ENCODE assay signal across 28 mouse cellular contexts in the genomic region with DNA sequence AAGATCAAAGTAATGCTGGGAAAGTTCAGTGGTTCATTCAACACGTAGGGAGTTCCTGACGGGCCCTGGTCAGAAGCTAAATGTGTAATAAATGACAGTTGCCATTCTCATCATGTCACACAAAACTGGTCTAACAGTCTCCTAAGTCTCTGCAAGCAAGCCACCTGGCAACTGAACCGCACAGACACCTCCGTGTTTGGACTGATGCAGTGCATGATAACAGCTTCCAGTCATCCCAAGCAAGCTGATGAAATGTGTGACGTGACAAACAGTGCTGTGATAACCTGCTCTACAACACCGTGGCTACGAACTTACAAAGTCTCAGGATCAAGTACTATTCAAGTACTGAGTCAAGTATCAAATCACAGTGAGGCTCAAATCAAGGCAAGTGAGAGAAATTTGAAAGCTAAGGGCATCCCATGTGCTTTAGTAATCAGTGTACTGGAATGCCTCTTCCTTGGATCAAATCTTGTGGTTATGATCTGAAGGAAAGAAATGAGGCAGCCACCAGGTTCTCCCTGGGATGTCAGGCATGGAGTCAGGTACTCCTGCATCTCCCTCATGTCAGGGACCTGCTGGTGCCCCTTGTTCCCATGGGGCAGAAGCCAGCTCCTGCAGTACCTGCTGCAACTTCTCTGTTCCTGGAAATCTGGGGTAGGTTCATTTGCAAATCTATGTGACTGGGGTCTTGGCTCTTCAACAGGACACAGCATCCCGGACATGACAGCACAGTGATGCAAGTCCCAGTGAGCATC. TPM values are rescaled to one million over a fixed set of nuclear protein-coding genes. Genes with fewer than 3 reads are reported as not detected.
A peak's percentile ranks its signal among the peaks of the same experiment; 100 is the strongest.
DNase-seq lines count a peak whose midpoint lies in the region; ATAC-seq lines count a peak whose summit lies in the region.
"Had no signal": no experiment of that assay in that cellular context is flagged by ENCODE, and none has a peak within 500 bp of the region (broad histone marks: within the 10 kb centered on the region; RNA-seq: fewer than 3 reads in every experiment).

No protein-coding gene starts in this region.

- no peak for ATAC-seq in midbrain, embryonic 11.5 days (ENCODE audit: low FRiP score)
- ATAC-seq in midbrain, embryonic 15.5 days (replicated peaks) = no peak
- ATAC-seq: CD4-positive, CD25-positive, alpha-beta regulatory T cell, adult 4 months; forebrain, embryonic 14.5 days; forebrain, embryonic 16.5 days had no signal

- no peaks in the 10 kb centered on the region; the same call in 1 of the 2 replicates for H3K27me3 ChIP-seq in midbrain, embryonic 11.5 days (ENCODE audit: control insufficient read depth, insufficient read depth, low read length)
- H3K27me3 ChIP-seq in midbrain, embryonic 15.5 days (replicated peaks) = no peaks in the 10 kb centered on the region
- H3K27me3 ChIP-seq: CH12.LX; embryonic facial prominence, embryonic 13.5 days; embryonic facial prominence, embryonic 15.5 days; forebrain, embryonic 12.5 days had no signal

- intact Hi-C loops in heart, postnatal 14 days (cut with DNase I) = no loop called here

- no peaks in the 10 kb centered on the region for H3K9me3 ChIP-seq in midbrain, embryonic 11.5 days (ENCODE audit: control insufficient read depth, low read length)
- H3K9me3 ChIP-seq in midbrain, embryonic 15.5 days = no peaks in the 10 kb centered on the region
- H3K9me3 ChIP-seq: embryonic facial prominence, embryonic 13.5 days; embryonic facial prominence, embryonic 15.5 days; forebrain, embryonic 10.5 days; forebrain, embryonic 12.5 days had no signal

- H3K9ac ChIP-seq in midbrain, embryonic 11.5 days (ENCODE audit: low read length) = no peak overlapping the region
- H3K9ac ChIP-seq in midbrain, embryonic 15.5 days = no peak overlapping the region
- H3K9ac ChIP-seq: embryonic facial prominence, embryonic 13.5 days; embryonic facial prominence, embryonic 15.5 days; forebrain, embryonic 12.5 days had no signal

- no peak overlapping the region for H3K27ac ChIP-seq in midbrain, embryonic 11.5 days (ENCODE audit: low read depth, low read length)
- no peak overlapping the region for H3K27ac ChIP-seq in midbrain, embryonic 15.5 days
- H3K27ac ChIP-seq: embryonic facial prominence, embryonic 13.5 days; embryonic facial prominence, embryonic 15.5 days; forebrain, embryonic 10.5 days; forebrain, embryonic 12.5 days had no signal

- peak; percentile 73 for DNase-seq in heart, adult 11 months
- no peak for DNase-seq in heart, postnatal 14 days
- peak; percentile 60 for DNase-seq in midbrain, embryonic 11.5 days (ENCODE audit: low spot score, missing footprints)
- peak; percentile 34 for DNase-seq in gonadal fat pad, adult 2 months (ENCODE audit: low read depth)
- no peak for DNase-seq in frontal cortex, postnatal 36 days (ENCODE audit: low spot score in 2 of 2)
- DNase-seq: adrenal gland, adult 2 months; adrenal gland, postnatal 10 days; adrenal gland, postnatal 25 days; B cell, adult 2 months; cerebellum, adult 11 months; cerebellum, adult 18-20 months; cerebellum, adult 8-10 months; cerebellum, adult 9-11 months; cerebellum, postnatal 14 days; cerebellum, postnatal 36 days; embryo, embryonic 11 days had no signal

- no peak overlapping the region for H3K4me3 ChIP-seq in midbrain, embryonic 11.5 days (ENCODE audit: low read depth, low read length)
- H3K4me3 ChIP-seq in midbrain, embryonic 15.5 days = no peak overlapping the region
- H3K4me3 ChIP-seq: embryonic facial prominence, embryonic 13.5 days; embryonic facial prominence, embryonic 15.5 days; erythroblast, embryonic 14.5 days; forebrain, embryonic 10.5 days; forebrain, embryonic 12.5 days had no signal

- H3K36me3 ChIP-seq in midbrain, embryonic 11.5 days (ENCODE audit: control insufficient read depth, insufficient read depth, low read length) = 0 out of 2 replicates have a peak, but pooled peaks cover 2% of the 10 kb centered on the region
- peaks cover 19% of the 10 kb centered on the region; the same call in 1 of the 2 replicates for H3K36me3 ChIP-seq in midbrain, embryonic 15.5 days (replicated peaks)

- WGBS in midbrain, embryonic 11.5 days = 93% methylated on average over 8 of the region's 8 CpGs
- WGBS in midbrain, embryonic 15.5 days = 90% methylated on average over 8 of the region's 8 CpGs

- no peak overlapping the region for H3K4me2 ChIP-seq in midbrain, embryonic 11.5 days
- no peak overlapping the region for H3K4me2 ChIP-seq in midbrain, embryonic 15.5 days
- H3K4me2 ChIP-seq: embryonic facial prominence, embryonic 13.5 days; embryonic facial prominence, embryonic 15.5 days; forebrain, embryonic 12.5 days had no signal

- no peaks in the 10 kb centered on the region for H3K4me1 ChIP-seq in midbrain, embryonic 11.5 days (ENCODE audit: control insufficient read depth, insufficient read depth, low read length)
- H3K4me1 ChIP-seq in midbrain, embryonic 15.5 days = no peaks in the 10 kb centered on the region
- H3K4me1 ChIP-seq: embryonic facial prominence, embryonic 13.5 days; embryonic facial prominence, embryonic 15.5 days; forebrain, embryonic 10.5 days; forebrain, embryonic 12.5 days had no signal

RNA-seq across cellular contexts. Expression of gene Recql, which starts 8.1 kb away (rescaled TPM):
- 1 to 10 TPM; 7.6 to 8.9 TPM for total RNA-seq in heart, postnatal 14 days (2021)
- 41.3 and 47.8 TPM in 2 replicates for polyA plus RNA-seq in midbrain, embryonic 11.5 days (2014; fragmentation: Nextera tagmentation; extraction: Ambion mirVana)
- 23.7 and 26.3 TPM in 2 replicates for polyA plus RNA-seq in midbrain, embryonic 15.5 days (2015; fragmentation: Nextera tagmentation; extraction: Ambion mirVana)
- 8.7 and 9.1 TPM in 2 replicates for polyA plus RNA-seq in gonadal fat pad, adult 2 months (2012; rRNA removed)

RNA-seq across cellular contexts. Expression of gene Golt1b, which starts 8.3 kb away (rescaled TPM):
- total RNA-seq in heart, postnatal 14 days (2021) = 10 to 100 TPM; 16.7 to 18.7 TPM
- polyA plus RNA-seq in midbrain, embryonic 11.5 days (2014; fragmentation: Nextera tagmentation; extraction: Ambion mirVana) = 114 and 130 TPM in 2 replicates
- 77.2 and 83.9 TPM in 2 replicates for polyA plus RNA-seq in midbrain, embryonic 15.5 days (2015; fragmentation: Nextera tagmentation; extraction: Ambion mirVana)
- 14.3 and 19.2 TPM in 2 replicates for polyA plus RNA-seq in gonadal fat pad, adult 2 months (2012; rRNA removed)

RNA-seq across cellular contexts. Expression of gene Pyroxd1, which starts 33.3 kb away (rescaled TPM):
- 1 to 10 TPM; 7.7 to 8.9 TPM for total RNA-seq in heart, postnatal 14 days (2021)
- 24.6 and 25.3 TPM in 2 replicates for polyA plus RNA-seq in midbrain, embryonic 11.5 days (2014; fragmentation: Nextera tagmentation; extraction: Ambion mirVana)
- polyA plus RNA-seq in midbrain, embryonic 15.5 days (2015; fragmentation: Nextera tagmentation; extraction: Ambion mirVana) = 21.6 and 23.7 TPM in 2 replicates
- 6.2 and 6.6 TPM in 2 replicates for polyA plus RNA-seq in gonadal fat pad, adult 2 months (2012; rRNA removed)

RNA-seq across cellular contexts. Expression of gene Spx, which starts 34.5 kb away (rescaled TPM):
- total RNA-seq in heart, postnatal 14 days (2021) = not detected
- 2.1 and 2.4 TPM in 2 replicates for polyA plus RNA-seq in midbrain, embryonic 11.5 days (2014; fragmentation: Nextera tagmentation; extraction: Ambion mirVana)
- 6.8 and 8.3 TPM in 2 replicates for polyA plus RNA-seq in midbrain, embryonic 15.5 days (2015; fragmentation: Nextera tagmentation; extraction: Ambion mirVana)
- 1.7 TPM in 2 replicates for polyA plus RNA-seq in gonadal fat pad, adult 2 months (2012; rRNA removed)
- total RNA-seq: common myeloid progenitor, adult 5-6 weeks had no signal
- polyA plus RNA-seq: erythroblast, embryonic 14.5 days had no signal

RNA-seq across cellular contexts. Expression of gene Slco1a5, which starts 56.0 kb away (rescaled TPM):
- total RNA-seq in heart, postnatal 14 days (2021) = not detected
- polyA plus RNA-seq in midbrain, embryonic 11.5 days (2014; fragmentation: Nextera tagmentation; extraction: Ambion mirVana) = 0.54 and 0.57 TPM in 2 replicates
- 0.54 and 0.66 TPM in 2 replicates for polyA plus RNA-seq in midbrain, embryonic 15.5 days (2015; fragmentation: Nextera tagmentation; extraction: Ambion mirVana)
- polyA plus RNA-seq in gonadal fat pad, adult 2 months (2012; rRNA removed) = 3.7 and 3.8 TPM in 2 replicates
- total RNA-seq: adrenal gland, adult 2 months; adrenal gland, postnatal 10 days; adrenal gland, postnatal 25 days; adrenal gland, postnatal 4 days; CH12.LX; common myeloid progenitor, adult 5-6 weeks had no signal
- polyA plus RNA-seq: adrenal gland, adult 2 months; CD4-positive, CD25-positive, alpha-beta regulatory T cell, adult 4 months; embryonic facial prominence, embryonic 13.5 days; erythroblast, embryonic 14.5 days had no signal

Comparison
In these comparisons a context has a peak if more than half of its experiments do, and no peak if none do; other contexts are left out.
1. DNase-seq: peak in heart, adult 11 months (single experiment), midbrain, embryonic 11.5 days (single experiment) and gonadal fat pad, adult 2 months (single experiment); none in heart, postnatal 14 days (0 of 2) and frontal cortex, postnatal 36 days (0 of 2).